In genomic region chrX:117390187-117390586, GRCm38 (mm10) we compare ENCODE assay signal across 29 mouse cellular contexts.
"Had no signal": no experiment of that assay in that cellular context is flagged by ENCODE, and none has a peak within 500 bp of the region (broad histone marks: within the 10 kb centered on the region; RNA-seq: fewer than 3 reads in every experiment).

No protein-coding gene starts in this region.

- H3K4me3 ChIP-seq: heart, embryonic 10.5 days; heart, embryonic 12.5 days; heart, embryonic 13.5 days; heart, embryonic 15.5 days; hindbrain, embryonic 10.5 days; hindbrain, embryonic 12.5 days; hindbrain, embryonic 13.5 days; hindbrain, embryonic 15.5 days; intestine, embryonic 15.5 days; kidney, embryonic 15.5 days; left cerebral cortex, adult 2 months had no signal

- H3K9ac ChIP-seq: heart, embryonic 12.5 days; heart, embryonic 13.5 days; heart, embryonic 15.5 days; hindbrain, embryonic 12.5 days; hindbrain, embryonic 13.5 days; hindbrain, embryonic 14.5 days; hindbrain, embryonic 15.5 days; intestine, embryonic 15.5 days; kidney, embryonic 15.5 days had no signal

- DNase-seq: heart, postnatal 10 days; heart, postnatal 14 days; heart, postnatal 36 days; heart, postnatal 4 days; kidney, adult 11 months; kidney, adult 18-20 months; kidney, adult 2 months; kidney, adult 8-10 months; kidney, adult 9 months; kidney, postnatal 10 days; kidney, postnatal 14 days; kidney, postnatal 25 days; kidney, postnatal 36 days; kidney, postnatal 4 days; layer of hippocampus, postnatal 36 days had no signal

- H3K27me3 ChIP-seq: heart, embryonic 12.5 days; heart, embryonic 13.5 days; heart, embryonic 15.5 days; hindbrain, embryonic 12.5 days; hindbrain, embryonic 13.5 days; hindbrain, embryonic 15.5 days; intestine, embryonic 15.5 days; kidney, embryonic 15.5 days had no signal

- H3K36me3 ChIP-seq: heart, embryonic 10.5 days; heart, embryonic 12.5 days; heart, embryonic 13.5 days; heart, embryonic 15.5 days; hindbrain, embryonic 10.5 days; hindbrain, embryonic 12.5 days; hindbrain, embryonic 13.5 days; hindbrain, embryonic 15.5 days; intestine, embryonic 15.5 days; kidney, embryonic 15.5 days had no signal

- H3K27ac ChIP-seq: heart, embryonic 10.5 days; heart, embryonic 13.5 days; heart, embryonic 15.5 days; hindbrain, embryonic 10.5 days; hindbrain, embryonic 12.5 days; hindbrain, embryonic 13.5 days; hindbrain, embryonic 14.5 days; hindbrain, embryonic 15.5 days; hindbrain, postnatal 0 days; intestine, embryonic 15.5 days; kidney, embryonic 15.5 days; kidney, postnatal 0 days; left cerebral cortex, adult 2 months had no signal

- H3K9me3 ChIP-seq: heart, embryonic 10.5 days; heart, embryonic 12.5 days; heart, embryonic 15.5 days; hindbrain, embryonic 10.5 days; hindbrain, embryonic 12.5 days; hindbrain, embryonic 13.5 days; hindbrain, embryonic 15.5 days; intestine, embryonic 15.5 days; kidney, embryonic 15.5 days had no signal

- H3K4me1 ChIP-seq: heart, embryonic 10.5 days; heart, embryonic 12.5 days; heart, embryonic 13.5 days; heart, embryonic 15.5 days; hindbrain, embryonic 10.5 days; hindbrain, embryonic 12.5 days; hindbrain, embryonic 13.5 days; hindbrain, embryonic 15.5 days; intestine, embryonic 15.5 days; kidney, embryonic 15.5 days had no signal
